Mouse (Mus musculus) kidney, embryonic 16.5 days (tissue): Measurements from ENCODE around the gene Psg25. TPM values are rescaled to one million over a fixed set of nuclear protein-coding genes. Genes with fewer than 3 reads are reported as not detected.
"Not testable (repeated sequence)": the region's sequence is repeated elsewhere in the genome, so short reads cannot be mapped to it uniquely, and the experiment has no call there.

Experiments used
- ATAC-seq: fragments of 200-750 bp; cut with Nextera tagmentation; 2 replicates; pipeline ENCODE4 v1.8.0; 2017; ENCODE audit warnings: moderate TSS enrichment; ENCODE audit not compliant: low FRiP score, low TSS enrichment
- H3K27ac ChIP-seq: fragments of 300-500 bp; sonication (generic); 2 replicates; pipeline ENCODE4 v1.5.1; 2014; ENCODE audit warnings: low read length
- H3K27me3 ChIP-seq: fragments of 300-500 bp; sonication (generic); 2 replicates; pipeline ENCODE4 v1.6.1; 2014; ENCODE audit warnings: low read length, control low read depth, mixed read lengths; ENCODE audit not compliant: insufficient read depth
- H3K36me3 ChIP-seq: fragments of 300-500 bp; sonication (generic); 2 replicates; pipeline ENCODE4 v1.6.1; 2014; ENCODE audit warnings: low read length, control low read depth, mixed read lengths; ENCODE audit not compliant: insufficient read depth
- H3K4me1 ChIP-seq: fragments of 300-500 bp; sonication (generic); 2 replicates; pipeline ENCODE4 v1.6.1; 2014; ENCODE audit warnings: low read length, control low read depth, mixed read lengths; ENCODE audit not compliant: insufficient read depth
- H3K4me2 ChIP-seq: fragments of 300-500 bp; sonication (generic); replicated peaks from 2 replicates; pipeline ENCODE4 v1.6.1; 2014; ENCODE audit warnings: low read depth, low read length
- H3K4me3 ChIP-seq: fragments of 300-500 bp; sonication (generic); 2 replicates; pipeline ENCODE4 v1.5.1; 2014; ENCODE audit warnings: mild to moderate bottlenecking, low read length
- H3K9ac ChIP-seq: fragments of 300-500 bp; sonication (generic); replicated peaks from 2 replicates; pipeline ENCODE4 v1.6.1; 2014; ENCODE audit warnings: low read length
- H3K9me3 ChIP-seq: fragments of 300-500 bp; sonication (generic); 2 replicates; pipeline ENCODE4 v1.6.1; 2016; ENCODE audit warnings: low read length, control low read depth
- WGBS: fragments of 180-500 bp; shearing (Covaris S2); extraction: QIAGEN DNeasy Blood & Tissue Kit; methylation state at CpG from one replicate; pipeline ENCODE4 v1.1.7; 2014; 5-methylcytosine and 5-hydroxymethylcytosine counted together
- polyA plus RNA-seq: library from polyadenylated mRNA; unstranded; fragments of >200 nt; fragmentation: Nextera tagmentation; extraction: Ambion mirVana; gene quantifications from 2 replicates; pipeline ENCODE4 v1.2.1, GENCODE M21; 2015

Gene Psg25
- not detected in 2 replicates for polyA plus RNA-seq

GRCm38 (mm10) chr7:18532169-18532568, at the start of gene Psg25:
Psg25 (minus strand) TSS chr7:18532269.
- H3K4me3 ChIP-seq, result no peak within 1 kb of the TSS
- H3K9me3 ChIP-seq, result no peaks in the 10 kb centered on the region
- no peaks in the 10 kb centered on the region for H3K27me3 ChIP-seq
- H3K36me3 ChIP-seq, result no peaks in the 10 kb centered on the region
- H3K4me2 ChIP-seq, result no peak within 1 kb of the TSS
- H3K27ac ChIP-seq, result no peak within 1 kb of the TSS
- H3K4me1 ChIP-seq, result no peaks in the 10 kb centered on the region
- no peak within 1 kb of the TSS for H3K9ac ChIP-seq
- no peak for ATAC-seq
- 71% methylated on average over 1 of the region's 1 CpGs for WGBS

GRCm38 (mm10) chr7:18567205-18567604, 35.1 kb upstream of the Psg25 start, which contains the start of gene Psg27:
Psg27 (minus strand) TSS chr7:18567305.
- H3K27me3 ChIP-seq, result no peaks in the 10 kb centered on the region
- no peak for ATAC-seq
- no peak within 1 kb of the TSS for H3K27ac ChIP-seq
- no peak within 1 kb of the TSS for H3K9ac ChIP-seq
- no peaks in the 10 kb centered on the region for H3K4me1 ChIP-seq
- no peak within 1 kb of the TSS for H3K4me2 ChIP-seq
- no peak within 1 kb of the TSS for H3K4me3 ChIP-seq
- no peaks in the 10 kb centered on the region for H3K9me3 ChIP-seq
- H3K36me3 ChIP-seq, result no peaks in the 10 kb centered on the region
- WGBS, result 82% methylated on average over 3 of the region's 3 CpGs

GRCm38 (mm10) chr7:18559850-18560249, 27.8 kb upstream of the Psg25 start:
- no peaks in the 10 kb centered on the region for H3K27me3 ChIP-seq
- ATAC-seq, result no peak
- H3K27ac ChIP-seq, result no peak overlapping the region

GRCm38 (mm10) chr7:18555751-18556150, 23.7 kb upstream of the Psg25 start:
- not testable (repeated sequence) for H3K27me3 ChIP-seq, ATAC-seq

More at GRCm38 (mm10) chr7:18559850-18560249, 27.8 kb upstream of the Psg25 start:
- H3K9me3 ChIP-seq, result no peaks in the 10 kb centered on the region
- H3K36me3 ChIP-seq, result no peaks in the 10 kb centered on the region
- H3K4me1 ChIP-seq, result no peaks in the 10 kb centered on the region
- H3K9ac ChIP-seq, result no peak overlapping the region
- H3K4me3 ChIP-seq, result no peak overlapping the region
- no peak overlapping the region for H3K4me2 ChIP-seq

GRCm38 (mm10) chr7:18533420-18533819, 1.4 kb upstream of the Psg25 start:
- no peak for ATAC-seq
- H3K4me3 ChIP-seq, result no peak overlapping the region
- no peaks in the 10 kb centered on the region for H3K4me1 ChIP-seq
- H3K9me3 ChIP-seq, result no peaks in the 10 kb centered on the region
- no peak overlapping the region for H3K27ac ChIP-seq
- H3K9ac ChIP-seq, result no peak overlapping the region
- H3K36me3 ChIP-seq, result no peaks in the 10 kb centered on the region
- no peaks in the 10 kb centered on the region for H3K27me3 ChIP-seq
- no peak overlapping the region for H3K4me2 ChIP-seq
- WGBS, result 47% methylated on average over 3 of the region's 3 CpGs

More at GRCm38 (mm10) chr7:18555751-18556150, 23.7 kb upstream of the Psg25 start:
- 77% methylated on average over 3 of the region's 3 CpGs for whole genome bisulfite sequencing
- H3K4me3 ChIP-seq, H3K4me2 ChIP-seq, H3K9ac ChIP-seq, H3K9me3 ChIP-seq, H3K27ac ChIP-seq, H3K36me3 ChIP-seq, H3K4me1 ChIP-seq: not testable (repeated sequence)

- Histone ChIP-seq H3K27me3 (no peaks in the 10 kb centered on the region), H3K36me3 (no peaks in the 10 kb centered on the region), H3K27ac (no peak overlapping the region), H3K4me3 (no peak overlapping the region), H3K9ac (no peak overlapping the region), H3K4me2 (no peak overlapping the region), H3K9me3 (no peaks in the 10 kb centered on the region), H3K4me1 (no peaks in the 10 kb centered on the region)
- ATAC-seq, result no peak
- WGBS, result 94% methylated on average over 8 of the region's 8 CpGs
These were observed 7.4 kb downstream of the Psg25 start for GRCm38 (mm10) chr7:18524668-18525067.

- H3K9me3 ChIP-seq, H3K4me2 ChIP-seq, H3K27me3 ChIP-seq, H3K4me3 ChIP-seq, H3K9ac ChIP-seq, H3K27ac ChIP-seq, H3K4me1 ChIP-seq, H3K36me3 ChIP-seq, ATAC-seq: not testable (repeated sequence)
These were observed 19.2 kb downstream of the Psg25 start for GRCm38 (mm10) chr7:18512848-18513247.

GRCm38 (mm10) chr7:18512417-18512816, 19.7 kb downstream of the Psg25 start:
- H3K36me3 ChIP-seq, H3K4me1 ChIP-seq, H3K4me3 ChIP-seq, ATAC-seq, H3K27me3 ChIP-seq, H3K27ac ChIP-seq, H3K9me3 ChIP-seq, H3K4me2 ChIP-seq, H3K9ac ChIP-seq: not testable (repeated sequence)
- 42% methylated on average over 2 of the region's 2 CpGs for WGBS

- H3K9ac ChIP-seq, result no peak overlapping the region
- H3K9me3 ChIP-seq, result no peaks in the 10 kb centered on the region
- ATAC-seq, result peak; percentile 65; the same call in 1 of the 2 replicates
- 21% methylated on average over 9 of the region's 9 CpGs for WGBS
- no peak overlapping the region for H3K27ac ChIP-seq
- no peak overlapping the region for H3K4me3 ChIP-seq
- no peaks in the 10 kb centered on the region for H3K36me3 ChIP-seq
- H3K4me1 ChIP-seq, result no peaks in the 10 kb centered on the region
- no peak overlapping the region for H3K4me2 ChIP-seq
- H3K27me3 ChIP-seq, result no peaks in the 10 kb centered on the region
These were observed 20.6 kb downstream of the Psg25 start for GRCm38 (mm10) chr7:18511479-18511878.

GRCm38 (mm10) chr7:18484077-18484476, 48.0 kb downstream of the Psg25 start, which contains the start of gene Psg26:
Psg26 (minus strand) TSS chr7:18484177.
- H3K36me3 ChIP-seq, result no peaks in the 10 kb centered on the region
- ATAC-seq, result no peak
- H3K27me3 ChIP-seq, result no peaks in the 10 kb centered on the region
- H3K4me3 ChIP-seq, result no peak within 1 kb of the TSS
- no peaks in the 10 kb centered on the region for H3K4me1 ChIP-seq
- no peak within 1 kb of the TSS for H3K9ac ChIP-seq
- 0 out of 2 replicates have a peak, but pooled peaks cover 3% of the 10 kb centered on the region for H3K9me3 ChIP-seq
- 59% methylated on average over 1 of the region's 1 CpGs for WGBS
- H3K27ac ChIP-seq, result no peak within 1 kb of the TSS
- H3K4me2 ChIP-seq, result no peak within 1 kb of the TSS
